Mouse (Mus musculus) macrophage (primary cell): Measurements from ENCODE around the gene Tmem131l. TPM values are rescaled to one million over a fixed set of nuclear protein-coding genes. Genes with fewer than 3 reads are reported as not detected.

Source experiments
- H3K27ac ChIP-seq: fragments of 350-480 bp; formaldehyde crosslinking; 2 replicates; pipeline ENCODE4 v1.9.0; 2021
- H3K36me3 ChIP-seq: fragments of 350-480 bp; formaldehyde crosslinking; 2 replicates; pipeline ENCODE4 v1.9.0; 2021; ENCODE audit errors: inconsistent target
- H3K4me3 ChIP-seq: fragments of 350-480 bp; formaldehyde crosslinking; 2 replicates; pipeline ENCODE4 v1.9.0; 2021; ENCODE audit errors: inconsistent target
- H3K79me2 ChIP-seq: fragments of 350-480 bp; formaldehyde crosslinking; 2 replicates; pipeline ENCODE4 v1.9.0; 2021; ENCODE audit errors: inconsistent target
- WGBS: methylation state at CpG from one replicate; pipeline ENCODE4 v1.1.7; 2026; ENCODE audit warnings: inconsistent platforms; ENCODE audit not compliant: missing documents; 5-methylcytosine and 5-hydroxymethylcytosine counted together
- polyA plus RNA-seq: library from polyadenylated mRNA; stranded (reverse); fragments of 250-400 nt; gene quantifications from 3 replicates; pipeline ENCODE4 v1.2.4, GENCODE M21; 2018; ENCODE audit warnings: inconsistent platforms

The Tmem131l gene
- polyA plus RNA-seq, 1 experiment from 2014 or later = 12.6 TPM

DNA sequence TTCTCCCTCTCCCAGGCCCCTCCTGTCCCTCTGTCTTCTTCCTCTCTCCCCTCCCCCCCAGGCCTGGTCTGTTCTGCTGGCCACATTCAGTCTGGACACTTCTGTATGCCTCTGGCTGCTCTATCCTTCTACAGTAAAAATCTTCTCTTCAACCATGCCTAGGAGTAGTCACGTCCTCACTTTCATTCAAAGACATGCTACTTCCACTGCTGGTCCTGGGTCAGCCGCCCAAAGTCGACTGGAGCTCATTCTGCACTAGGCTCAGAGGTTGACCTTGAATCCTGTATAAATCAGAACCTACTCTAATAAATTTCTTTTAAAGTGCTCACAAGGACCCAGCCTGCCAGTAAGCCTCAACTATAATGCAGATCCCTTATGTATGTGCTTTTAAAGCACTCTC is 53.2 kb downstream of the Tmem131l start:
- 92% methylated on average over 3 of the region's 3 CpGs for WGBS
- Histone ChIP-seq H3K27ac (no peak overlapping the region), H3K36me3 (no peaks in the 10 kb centered on the region), H3K4me3 (no peak overlapping the region), H3K79me2 (no peaks in the 10 kb centered on the region; the same call in 1 of the 2 replicates)

DNA sequence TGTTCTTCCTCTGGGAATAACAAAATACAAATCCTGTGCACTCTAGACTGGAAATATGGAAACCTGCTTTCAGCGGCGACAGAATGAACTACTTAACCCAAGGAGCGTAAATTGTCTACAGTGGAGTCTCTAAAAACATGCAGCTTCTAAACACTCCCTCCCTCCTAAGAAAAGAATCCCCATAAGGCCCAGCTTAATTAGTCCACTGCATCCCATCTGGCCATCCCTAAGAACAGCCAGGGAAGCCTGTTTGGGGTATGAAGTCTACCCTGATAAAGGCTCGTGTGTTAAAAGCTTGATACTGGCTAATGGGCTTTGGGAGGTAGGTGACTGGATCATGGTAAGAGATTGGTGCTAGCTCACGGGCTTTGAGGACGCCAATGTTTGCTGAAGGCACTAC is 54.5 kb downstream of the Tmem131l start:
- Histone ChIP-seq H3K36me3 (no peaks in the 10 kb centered on the region), H3K27ac (no peak overlapping the region), H3K4me3 (no peak overlapping the region), H3K79me2 (no peaks in the 10 kb centered on the region; the same call in 1 of the 2 replicates)
- WGBS = 97% methylated on average over 6 of the region's 6 CpGs

DNA sequence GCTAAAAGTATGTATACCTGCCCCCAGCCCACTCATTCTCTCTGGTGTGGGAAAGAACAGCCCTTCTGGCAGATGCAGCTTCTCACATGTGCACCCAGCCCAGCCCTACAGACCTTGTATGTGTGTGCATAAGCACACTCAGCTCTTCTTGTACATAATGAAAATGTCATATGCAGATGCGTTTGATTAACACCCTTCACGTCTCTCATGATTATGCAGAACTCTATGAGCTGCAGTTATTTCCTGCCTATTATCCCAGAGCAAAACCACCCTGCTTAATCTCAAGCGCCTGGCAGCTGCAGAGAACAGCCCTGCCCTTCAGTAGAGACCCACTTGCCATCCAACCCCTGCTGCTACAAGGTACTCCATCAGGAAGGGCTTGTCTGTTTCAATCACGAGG is 55.6 kb downstream of the Tmem131l start:
- Histone ChIP-seq H3K4me3 (no peak overlapping the region), H3K36me3 (no peaks in the 10 kb centered on the region), H3K27ac (no peak overlapping the region), H3K79me2 (no peaks in the 10 kb centered on the region; the same call in 1 of the 2 replicates)
- 58% methylated on average over 4 of the region's 4 CpGs for WGBS

DNA sequence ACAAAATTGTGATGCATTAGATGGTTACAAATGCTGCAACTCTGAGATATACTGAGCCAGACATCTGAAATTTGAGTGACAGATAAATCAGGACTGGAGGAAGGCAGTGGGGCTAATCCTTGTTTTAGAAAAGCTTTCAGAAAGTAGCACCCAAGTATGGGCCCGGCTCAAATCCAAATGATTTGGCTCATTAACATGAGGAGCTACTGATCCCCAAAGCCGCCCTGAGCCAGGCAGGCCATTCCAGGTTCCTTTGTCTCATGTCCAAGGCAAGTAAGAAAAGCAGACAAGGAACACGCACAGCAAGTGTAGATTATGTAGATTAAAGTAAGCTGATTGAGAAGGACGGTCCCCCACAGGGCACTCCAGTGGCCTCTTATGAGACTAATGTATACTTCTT is 57.2 kb downstream of the Tmem131l start:
- WGBS = 100% methylated on average over 4 of the region's 4 CpGs
- H3K27ac ChIP-seq = no peak overlapping the region
- no peaks in the 10 kb centered on the region; the same call in 1 of the 2 replicates for H3K79me2 ChIP-seq
- no peak overlapping the region for H3K4me3 ChIP-seq
- H3K36me3 ChIP-seq = no peaks in the 10 kb centered on the region

DNA sequence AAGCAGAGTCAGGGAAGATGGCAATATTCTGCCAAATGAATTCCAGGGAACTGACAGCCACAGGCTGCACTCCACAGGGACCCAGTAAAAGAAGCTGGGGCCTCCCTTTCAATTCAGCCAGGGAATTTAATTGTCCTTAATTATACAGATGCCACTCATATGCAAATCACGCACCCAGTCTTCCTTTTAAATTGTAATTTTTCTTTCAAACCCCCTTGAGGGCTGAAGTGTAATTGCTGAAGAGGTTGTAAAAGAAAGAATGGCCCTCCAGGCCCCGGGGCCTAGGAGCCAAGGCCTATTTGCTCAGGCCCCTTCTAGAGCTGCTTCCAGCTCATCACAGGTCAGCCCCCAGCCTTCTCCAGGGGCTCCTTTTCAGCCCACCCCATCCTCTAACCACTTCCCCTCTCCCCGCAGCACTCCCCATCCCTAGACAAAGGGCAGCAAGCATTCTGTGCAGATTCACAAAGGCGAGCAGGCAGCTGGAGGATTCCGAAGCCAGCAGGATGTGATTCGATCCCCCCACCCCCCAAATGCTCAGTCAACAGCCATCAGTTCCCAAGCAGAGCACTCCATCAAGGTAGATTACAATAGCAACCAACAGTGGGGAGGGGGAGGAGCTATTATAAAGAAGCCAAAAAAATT is 59.6 kb downstream of the Tmem131l start:
- Histone ChIP-seq H3K79me2 (no peaks in the 10 kb centered on the region; the same call in 1 of the 2 replicates), H3K4me3 (no peak overlapping the region), H3K36me3 (no peaks in the 10 kb centered on the region), H3K27ac (no peak overlapping the region)
- WGBS = 74% methylated on average over 5 of the region's 6 CpGs

DNA sequence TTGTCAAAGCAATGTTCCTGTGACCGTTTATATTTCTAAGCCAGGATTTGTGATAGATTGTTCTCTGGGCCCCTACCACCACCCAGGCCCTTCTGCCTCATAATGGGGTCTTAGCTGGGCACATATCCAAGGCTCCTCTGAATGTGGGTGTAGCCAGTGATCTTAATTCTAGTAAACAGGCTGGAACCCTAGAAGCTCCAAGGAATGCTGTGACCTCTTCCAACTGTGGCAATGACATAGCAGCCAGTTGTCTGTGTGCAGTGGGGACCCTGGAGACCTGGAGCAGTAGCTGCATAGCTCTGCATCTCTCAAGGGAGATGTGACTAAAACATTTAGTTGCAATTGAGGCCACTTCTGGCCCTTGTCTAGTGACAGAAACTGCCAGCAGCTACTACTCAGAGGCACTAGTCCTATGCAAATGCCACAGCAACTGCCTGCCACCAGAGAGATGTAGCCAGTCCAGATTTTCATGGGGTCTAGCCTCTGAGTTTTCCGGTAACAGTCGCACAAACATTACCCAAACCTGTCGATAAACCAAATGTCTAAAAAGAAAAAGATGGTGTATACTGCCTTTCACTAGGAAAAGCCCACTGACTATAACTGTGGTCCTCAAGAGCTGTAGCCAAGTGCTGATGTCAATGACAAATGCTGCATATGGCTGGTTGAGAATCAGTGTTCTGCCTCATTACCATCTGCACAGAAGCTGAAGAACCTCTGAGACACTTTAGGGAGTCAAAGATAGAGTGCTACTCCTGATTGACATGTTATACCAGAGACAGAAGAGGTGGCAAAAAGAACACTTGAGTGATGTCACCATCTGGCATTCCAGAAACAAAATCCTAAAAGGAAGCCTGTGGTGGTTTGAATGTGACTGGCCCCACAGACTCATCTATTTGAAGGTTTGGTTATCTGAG is 61.2 kb downstream of the Tmem131l start:
- H3K36me3 ChIP-seq = no peaks in the 10 kb centered on the region
- no peak overlapping the region for H3K4me3 ChIP-seq
- WGBS = 98% methylated on average over 4 of the region's 4 CpGs
- H3K79me2 ChIP-seq = no peaks in the 10 kb centered on the region; the same call in 1 of the 2 replicates
- H3K27ac ChIP-seq = no peak overlapping the region

DNA sequence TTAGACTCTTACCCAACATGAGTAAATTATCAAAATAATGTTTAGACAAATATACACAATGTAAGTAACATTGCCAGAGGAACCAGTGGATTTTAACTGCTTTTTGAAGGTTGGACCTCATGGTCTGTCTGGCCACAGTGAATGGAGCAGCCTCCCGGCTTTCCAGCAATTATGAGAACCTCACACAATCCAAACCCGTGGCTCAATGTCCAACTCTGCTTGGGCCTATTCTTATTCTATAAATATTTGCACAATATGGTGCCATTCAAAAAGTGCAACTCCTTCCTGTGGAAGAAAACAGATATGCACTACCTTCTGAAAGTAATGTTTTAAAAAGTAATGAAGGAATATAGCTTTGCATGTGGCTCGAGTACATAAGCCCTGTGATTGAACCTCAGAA is 62.2 kb downstream of the Tmem131l start:
- H3K27ac ChIP-seq = no peak overlapping the region
- no peaks in the 10 kb centered on the region for H3K79me2 ChIP-seq
- WGBS = 98% methylated on average over 3 of the region's 3 CpGs
- no peak overlapping the region for H3K4me3 ChIP-seq
- H3K36me3 ChIP-seq = no peaks in the 10 kb centered on the region

DNA sequence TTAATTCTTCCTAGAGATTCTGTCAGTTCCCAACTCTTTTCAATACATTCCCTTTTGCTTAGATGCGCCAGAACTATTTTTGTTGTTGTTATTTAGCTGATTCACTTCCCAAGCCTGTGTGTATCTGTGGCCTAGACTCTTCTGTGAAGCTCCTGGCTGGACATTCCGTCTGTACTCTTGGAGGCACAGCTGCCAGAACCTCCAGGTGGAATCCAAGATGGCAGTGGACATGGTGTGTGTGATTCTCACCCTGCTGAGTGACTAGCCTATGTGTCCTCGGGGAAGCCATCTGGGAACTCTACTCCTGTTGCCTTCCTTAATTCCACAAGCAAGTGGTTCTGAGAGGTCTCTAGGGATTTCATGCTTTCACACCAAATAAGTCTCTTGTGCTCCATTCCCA is 63.8 kb downstream of the Tmem131l start:
- 93% methylated on average over 3 of the region's 3 CpGs for WGBS
- H3K36me3 ChIP-seq = no peaks in the 10 kb centered on the region
- H3K4me3 ChIP-seq = no peak overlapping the region
- no peaks in the 10 kb centered on the region for H3K79me2 ChIP-seq
- H3K27ac ChIP-seq = no peak overlapping the region

DNA sequence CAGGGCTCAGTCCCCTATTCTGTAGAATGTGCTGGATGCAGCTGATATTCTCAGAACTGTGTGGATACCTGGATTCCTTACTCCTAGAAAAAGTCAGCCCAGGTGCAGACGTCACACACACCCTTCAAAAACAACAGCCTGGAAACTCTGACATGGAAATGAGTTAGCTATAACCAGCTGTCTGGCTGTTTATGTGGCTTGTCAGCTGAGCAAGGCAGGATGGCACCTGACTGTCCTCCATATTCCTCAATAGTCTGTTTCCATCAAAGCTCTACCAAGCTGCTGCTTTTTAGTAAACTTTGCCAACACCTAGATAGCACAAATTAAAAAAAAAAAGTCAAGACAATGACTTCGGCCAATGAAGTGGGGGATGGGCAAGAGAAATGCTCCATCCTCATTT is 66.6 kb downstream of the Tmem131l start:
- 83% methylated on average over 2 of the region's 2 CpGs for WGBS
- Histone ChIP-seq H3K36me3 (no peaks in the 10 kb centered on the region), H3K79me2 (no peaks in the 10 kb centered on the region), H3K4me3 (no peak overlapping the region), H3K27ac (no peak overlapping the region)

DNA sequence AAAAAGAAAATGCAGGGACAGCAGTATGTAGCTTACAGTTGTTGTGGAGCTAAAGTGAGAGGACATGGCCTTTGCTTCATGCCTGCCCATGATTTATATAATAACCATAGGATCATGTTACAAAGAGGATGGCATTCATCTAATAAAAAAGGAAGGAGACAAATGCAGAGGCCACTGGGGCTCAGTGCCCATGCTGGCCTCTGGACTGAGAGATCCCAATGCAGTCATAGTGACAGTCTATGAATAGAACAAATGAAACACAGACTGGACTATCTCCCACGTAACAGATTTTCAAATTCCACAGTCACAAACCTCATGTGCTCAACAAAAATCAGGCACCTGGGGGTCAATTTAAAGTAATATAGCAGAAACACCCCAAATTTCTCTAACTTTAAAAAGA is 69.3 kb downstream of the Tmem131l start:
- 88% methylated on average over 1 of the region's 1 CpGs for WGBS
- Histone ChIP-seq H3K36me3 (no peaks in the 10 kb centered on the region), H3K4me3 (no peak overlapping the region), H3K79me2 (no peaks in the 10 kb centered on the region), H3K27ac (no peak overlapping the region)

DNA sequence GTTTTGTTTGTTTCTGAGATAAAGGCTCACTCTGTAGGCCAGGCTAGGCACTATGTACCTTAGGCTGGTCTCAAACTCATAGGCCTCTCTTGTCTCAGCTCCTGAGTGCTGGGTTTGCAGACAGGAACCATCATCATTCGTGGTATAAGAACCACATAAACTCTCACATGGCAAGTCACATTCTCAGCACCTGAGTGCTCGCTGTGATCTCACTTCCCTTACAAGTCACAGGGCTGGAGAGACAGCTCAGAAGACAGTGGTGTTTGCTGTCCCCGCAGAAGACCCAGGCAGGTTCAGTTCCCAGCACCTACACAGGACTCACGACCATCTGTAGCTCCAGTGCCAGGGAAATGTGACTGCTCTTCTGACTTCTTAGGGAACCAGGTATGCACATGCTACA is 70.9 kb downstream of the Tmem131l start:
- WGBS = 84% methylated on average over 4 of the region's 4 CpGs
- no peaks in the 10 kb centered on the region for H3K79me2 ChIP-seq
- H3K27ac ChIP-seq = no peak overlapping the region
- H3K4me3 ChIP-seq = no peak overlapping the region
- no peaks in the 10 kb centered on the region for H3K36me3 ChIP-seq

DNA sequence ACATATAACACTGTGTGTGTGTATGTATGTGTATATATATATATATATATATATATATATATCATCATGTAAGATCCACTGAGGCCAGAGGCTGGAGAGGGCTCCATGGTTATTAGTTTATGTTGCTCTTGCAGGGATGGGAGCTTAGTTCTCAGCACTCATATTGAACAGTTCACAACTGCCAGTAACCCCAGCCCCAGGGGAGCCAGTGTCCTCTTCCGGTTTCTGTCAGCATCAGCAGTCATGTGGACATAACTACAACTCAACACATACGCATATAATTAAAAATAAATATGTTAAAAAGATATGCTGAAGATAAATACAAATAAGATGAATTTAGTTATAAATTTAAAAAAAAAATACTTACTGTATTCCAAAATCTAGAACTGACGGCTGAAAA is 72.2 kb downstream of the Tmem131l start:
- 88% methylated on average over 3 of the region's 3 CpGs for WGBS
- no peaks in the 10 kb centered on the region for H3K36me3 ChIP-seq
- no peak overlapping the region for H3K27ac ChIP-seq
- H3K79me2 ChIP-seq = no peaks in the 10 kb centered on the region
- no peak overlapping the region for H3K4me3 ChIP-seq

DNA sequence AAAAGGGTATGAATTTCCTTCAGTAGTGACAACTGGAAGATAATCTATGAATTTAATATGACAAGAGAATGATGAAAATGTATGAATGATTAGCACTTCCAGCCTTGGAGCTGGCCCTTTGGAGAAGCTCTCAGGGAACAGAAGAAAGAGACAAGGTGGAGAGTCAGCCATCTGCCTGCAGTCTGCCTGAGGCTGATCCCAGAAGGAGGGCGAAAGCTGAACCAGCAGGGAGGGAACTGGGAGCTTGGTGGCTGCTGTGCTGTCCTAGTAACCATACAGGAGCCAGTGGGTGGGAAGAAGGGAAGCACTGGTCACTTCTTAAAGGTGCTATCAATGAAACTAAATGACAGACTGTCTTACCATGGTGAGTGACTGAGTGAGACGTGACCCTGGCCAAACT is 74.6 kb downstream of the Tmem131l start:
- H3K27ac ChIP-seq = no peak overlapping the region
- 86% methylated on average over 2 of the region's 2 CpGs for WGBS
- H3K36me3 ChIP-seq = no peaks in the 10 kb centered on the region
- H3K79me2 ChIP-seq = no peaks in the 10 kb centered on the region
- H3K4me3 ChIP-seq = no peak overlapping the region

DNA sequence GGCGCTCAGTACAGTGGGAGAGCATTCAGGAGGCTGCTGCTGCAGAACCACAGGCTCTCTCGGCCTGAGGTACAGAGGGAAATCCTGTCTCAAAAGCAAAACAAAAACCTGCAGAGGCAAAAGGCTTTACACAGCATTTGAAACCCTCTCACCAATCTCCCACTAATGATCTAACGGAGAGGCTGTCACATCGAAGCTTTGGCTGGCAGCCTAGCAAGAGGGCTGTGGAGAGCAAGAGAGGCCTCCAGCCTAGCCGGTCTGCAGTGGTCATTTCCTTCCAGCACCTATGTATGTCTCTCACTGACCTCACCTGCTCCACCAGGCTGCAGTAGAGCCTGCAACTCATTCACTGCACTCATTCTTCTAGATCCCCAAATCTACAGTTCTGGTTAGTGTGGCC is 76.3 kb downstream of the Tmem131l start:
- peaks cover 2% of the 10 kb centered on the region for H3K36me3 ChIP-seq
- no peak overlapping the region for H3K27ac ChIP-seq
- 84% methylated on average over 5 of the region's 5 CpGs for WGBS
- no peaks in the 10 kb centered on the region for H3K79me2 ChIP-seq
- H3K4me3 ChIP-seq = no peak overlapping the region

DNA sequence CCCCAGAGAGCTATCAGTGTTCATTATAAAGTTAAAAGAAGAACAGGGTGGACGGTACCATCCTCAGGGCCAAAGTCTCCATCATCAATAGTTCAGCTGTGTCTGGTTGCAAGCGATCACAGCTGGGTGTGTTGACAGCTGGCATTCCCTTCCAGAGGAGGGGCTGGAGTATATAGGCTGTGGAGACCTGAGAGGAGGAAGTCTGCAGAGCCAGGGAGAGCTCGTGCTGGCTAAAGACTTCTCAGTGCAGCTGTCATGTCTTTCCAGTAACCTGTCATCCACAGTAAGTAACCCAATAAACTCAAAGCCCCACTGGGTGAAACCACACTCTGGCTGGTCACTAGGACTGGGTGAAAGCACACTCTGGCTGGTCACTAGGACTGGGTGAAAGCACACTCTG is 77.4 kb downstream of the Tmem131l start:
- 90% methylated on average over 3 of the region's 3 CpGs for WGBS
- peaks cover 8% of the 10 kb centered on the region for H3K36me3 ChIP-seq
- H3K27ac ChIP-seq = no peak overlapping the region
- no peak overlapping the region for H3K4me3 ChIP-seq
- H3K79me2 ChIP-seq = no peaks in the 10 kb centered on the region
